Mouse (Mus musculus) heart, adult 9 months (tissue): ENCODE measurements around the gene Trim11.
"Not testable (repeated sequence)": the region's sequence is repeated elsewhere in the genome, so short reads cannot be mapped to it uniquely, and the experiment has no call there.

Experiments used
- DNase-seq, 2 experiments: peaks; one replicate each; pipeline ENCODE4 v3.0.0; 2022; ENCODE audit warnings: low spot score in 2 of 2

Gene Trim11

DNA sequence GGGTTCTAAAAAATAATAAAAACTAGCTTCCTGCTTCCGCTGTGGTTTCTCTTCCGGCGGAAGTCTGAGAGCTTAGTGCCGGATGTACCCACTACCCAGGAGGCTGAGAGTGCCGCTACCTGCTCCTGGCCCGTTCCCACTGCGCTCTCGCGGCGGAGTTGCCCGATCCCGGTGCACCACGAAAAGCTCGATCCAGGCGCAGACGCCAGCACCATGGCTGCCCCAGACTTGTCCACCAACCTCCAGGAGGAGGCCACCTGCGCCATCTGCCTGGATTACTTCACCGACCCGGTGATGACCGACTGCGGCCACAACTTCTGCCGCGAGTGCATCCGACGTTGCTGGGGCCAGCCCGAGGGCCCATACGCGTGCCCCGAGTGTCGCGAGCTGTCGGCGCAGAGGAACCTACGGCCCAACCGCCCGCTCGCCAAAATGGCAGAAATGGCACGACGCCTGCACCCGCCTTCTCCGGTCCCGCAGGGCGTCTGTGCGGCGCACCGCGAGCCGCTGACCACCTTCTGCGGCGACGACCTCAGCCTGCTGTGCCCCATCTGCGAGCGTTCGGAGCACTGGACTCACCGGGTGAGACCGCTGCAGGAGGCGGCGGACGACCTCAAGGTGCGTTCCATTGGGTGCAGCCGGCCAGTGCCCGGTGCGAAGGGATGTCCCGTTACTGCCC lies at the start of gene Trim11:
Gene Trim11 (plus strand): TSS at position 67 of the 679 bp plus-strand sequence.
- DNase-seq: peak; percentile 69

DNA sequence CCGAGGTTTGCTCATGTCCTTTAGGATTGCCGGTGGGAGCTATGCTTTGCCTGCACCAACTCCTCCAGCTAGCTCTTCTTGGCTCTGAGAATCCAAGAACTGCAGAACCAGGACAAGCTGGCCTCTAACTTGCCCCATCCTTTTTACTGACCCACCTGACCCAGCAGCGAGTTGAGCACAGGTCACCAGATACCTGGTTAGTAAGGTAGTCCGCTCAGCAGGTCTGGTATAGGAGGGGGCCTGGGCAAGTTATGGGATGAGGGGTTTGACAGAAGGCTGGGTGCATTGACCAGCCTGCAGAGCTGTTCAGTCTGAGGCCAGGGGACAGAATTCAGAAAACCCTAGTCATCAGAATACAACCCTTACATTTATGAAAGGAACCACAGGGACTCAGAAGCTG lies 48.8 kb upstream of the Trim11 start:
- DNase-seq: no peak

DNA sequence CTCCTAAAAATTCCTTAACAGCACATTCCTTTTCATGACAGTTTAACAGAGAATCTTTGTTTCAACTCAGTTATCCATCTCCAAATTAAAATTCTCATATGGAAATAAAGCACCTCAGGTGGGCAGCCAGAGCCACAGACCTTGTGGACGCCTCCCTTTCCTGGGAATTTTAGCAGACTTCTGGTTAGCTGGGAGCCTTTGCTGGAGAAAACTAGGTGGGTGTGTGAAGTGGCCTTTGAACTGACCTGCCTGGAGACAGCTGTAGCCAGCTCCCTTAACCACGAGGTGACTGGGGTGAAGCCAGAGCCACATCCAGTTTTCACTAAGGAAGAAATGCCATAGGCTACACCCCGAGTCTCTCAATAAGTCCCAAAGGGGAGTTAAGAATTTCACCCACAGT lies 48.3 kb upstream of the Trim11 start:
- DNase-seq: no peak

GRCm38 (mm10) chr11:58930254-58930653 lies 47.6 kb upstream of the Trim11 start:
- DNase-seq: no peak

- DNase-seq: no peak
Measured at GRCm38 (mm10) chr11:58931576-58931975, 46.3 kb upstream of the Trim11 start.

GRCm38 (mm10) chr11:58937909-58938308 lies 40.0 kb upstream of the Trim11 start:
- no peak for DNase-seq

- DNase-seq: peak; percentile 91 to 92
Measured at GRCm38 (mm10) chr11:58938322-58939087, 39.4 kb upstream of the Trim11 start, which contains the start of gene Rnf187. Gene Rnf187, minus strand, starts transcription at chr11:58938916.

DNA sequence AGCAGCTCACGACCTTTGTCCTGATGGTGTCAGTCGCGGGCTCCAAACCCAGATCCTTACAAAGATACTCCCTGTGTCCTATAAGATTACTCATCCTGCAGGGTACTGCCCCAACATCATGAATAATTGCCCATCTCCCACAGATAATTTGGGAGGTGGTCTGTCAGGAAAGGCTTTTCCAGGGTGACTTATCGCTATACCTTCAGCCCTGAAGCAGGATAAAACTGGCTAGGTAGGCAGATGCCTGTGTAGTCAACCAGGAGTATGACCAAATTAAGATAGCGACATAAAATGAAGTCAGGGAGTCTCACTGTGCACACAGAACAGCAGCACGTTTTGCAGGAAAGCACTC lies 38.8 kb upstream of the Trim11 start:
- no peak for DNase-seq

DNA sequence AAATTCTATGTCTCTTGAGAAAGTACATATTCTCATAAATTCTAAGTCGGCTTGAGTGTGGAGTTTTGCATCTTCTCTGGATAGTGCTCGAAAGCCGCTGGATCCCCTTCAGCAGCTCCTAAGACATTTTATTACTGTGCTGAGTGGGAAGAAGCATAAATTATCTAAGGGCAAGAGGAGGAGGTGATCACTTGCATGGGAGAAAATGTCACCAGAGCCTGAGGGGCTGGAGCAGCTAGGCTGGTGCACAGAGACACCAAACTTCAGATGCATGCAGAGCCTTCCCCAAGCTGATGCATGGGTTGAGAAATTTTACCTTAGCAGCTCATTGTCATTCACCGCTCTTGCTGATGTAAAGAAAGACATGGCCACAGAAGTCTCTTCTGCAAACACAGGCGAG lies 33.8 kb upstream of the Trim11 start:
- no peak for DNase-seq

- no peak for DNase-seq
Measured at GRCm38 (mm10) chr11:58947306-58947705, 30.6 kb upstream of the Trim11 start.

GRCm38 (mm10) chr11:58947798-58948528 lies 29.9 kb upstream of the Trim11 start:
- DNase-seq: no peak

DNA sequence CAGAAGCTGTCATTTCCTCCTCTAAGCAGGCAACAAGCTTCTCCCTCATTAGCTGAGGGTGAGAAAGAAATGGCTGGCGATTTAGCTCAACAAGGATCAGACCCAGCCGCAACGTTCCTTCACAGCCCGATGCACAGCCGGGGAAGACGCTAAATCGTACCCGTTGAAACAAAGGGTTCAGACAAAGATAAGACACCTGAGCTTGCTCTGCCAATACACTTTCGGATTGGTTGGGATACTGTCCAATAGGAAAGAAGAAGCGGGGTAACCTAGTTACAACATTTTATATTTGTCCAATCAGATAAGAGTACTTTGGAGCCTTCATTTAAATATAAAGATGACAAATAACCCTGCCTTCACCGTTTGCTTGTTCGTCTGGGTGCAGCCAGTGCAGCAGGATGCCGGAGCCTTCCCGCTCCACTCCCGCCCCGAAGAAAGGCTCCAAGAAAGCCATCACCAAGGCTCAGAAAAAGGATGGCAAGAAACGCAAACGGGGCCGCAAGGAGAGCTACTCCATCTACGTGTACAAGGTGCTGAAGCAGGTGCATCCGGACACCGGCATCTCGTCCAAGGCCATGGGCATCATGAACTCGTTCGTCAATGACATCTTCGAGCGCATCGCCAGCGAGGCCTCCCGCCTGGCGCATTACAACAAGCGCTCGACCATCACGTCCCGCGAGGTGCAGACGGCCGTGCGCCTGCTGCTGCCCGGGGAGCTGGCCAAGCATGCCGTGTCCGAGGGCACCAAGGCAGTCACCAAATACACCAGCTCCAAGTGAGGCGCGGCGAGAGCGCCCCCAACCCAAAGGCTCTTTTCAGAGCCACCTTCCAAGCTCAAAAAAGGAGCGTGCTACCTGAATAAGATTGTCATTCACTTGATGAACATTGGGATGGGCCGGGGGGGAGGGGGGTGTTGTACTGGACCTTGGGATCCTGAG lies 29.1 kb upstream of the Trim11 start, which contains the start of gene Hist3h2ba:
Gene Hist3h2ba (plus strand): TSS at position 379 of the 938 bp plus-strand sequence.
- DNase-seq: peak; percentile 69 to 86

DNA sequence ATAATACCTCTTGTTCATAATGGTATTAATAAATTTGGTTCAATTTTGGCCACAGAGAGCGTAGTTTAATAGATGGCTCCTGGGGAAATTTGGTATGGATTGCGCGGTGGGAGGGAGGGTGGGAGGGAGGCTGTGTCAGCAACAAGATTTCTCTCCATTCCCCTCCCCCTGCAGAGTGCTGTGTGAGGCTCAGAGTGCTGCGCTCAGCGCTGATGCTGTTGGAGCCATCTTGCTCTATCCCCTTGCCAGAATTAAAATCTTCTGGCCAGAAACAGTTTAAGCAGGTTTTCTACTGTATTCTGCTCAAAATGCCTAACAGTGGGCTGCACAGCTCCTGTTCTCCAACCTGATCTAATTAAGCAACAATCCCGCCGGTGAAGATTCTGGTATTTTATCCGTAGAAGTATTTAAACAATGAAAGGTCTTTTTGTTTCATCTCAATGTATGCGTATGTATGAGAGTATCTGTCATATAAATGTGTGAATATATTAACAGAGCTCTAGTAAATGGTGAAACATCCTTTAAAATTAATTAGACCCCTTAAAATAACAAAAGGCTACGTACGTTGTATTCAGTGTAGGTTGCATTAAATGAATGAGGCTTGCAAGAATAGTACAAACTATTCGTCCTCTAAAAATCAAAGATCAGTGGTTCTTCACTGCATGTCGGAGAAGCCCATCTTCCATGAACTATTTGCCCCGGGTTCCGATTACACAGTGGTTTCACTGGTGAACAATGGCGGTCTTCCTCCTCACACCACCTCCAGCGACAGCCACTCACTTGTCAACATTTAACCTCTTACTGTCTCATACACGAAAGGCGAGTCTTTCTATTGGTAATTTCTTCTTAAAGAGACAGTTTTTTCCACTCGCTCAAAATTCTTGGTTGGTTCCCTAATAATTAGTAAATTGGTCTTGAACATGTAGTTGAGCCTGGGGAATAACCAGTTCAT lies 28.1 kb upstream of the Trim11 start:
- DNase-seq: no peak

- DNase-seq: no peak
Measured at GRCm38 (mm10) chr11:58951210-58951609, 26.7 kb upstream of the Trim11 start.

- peak in 1 of 2 experiments; percentile 24 for DNase-seq
Measured at GRCm38 (mm10) chr11:58953351-58954169, 24.3 kb upstream of the Trim11 start.

DNA sequence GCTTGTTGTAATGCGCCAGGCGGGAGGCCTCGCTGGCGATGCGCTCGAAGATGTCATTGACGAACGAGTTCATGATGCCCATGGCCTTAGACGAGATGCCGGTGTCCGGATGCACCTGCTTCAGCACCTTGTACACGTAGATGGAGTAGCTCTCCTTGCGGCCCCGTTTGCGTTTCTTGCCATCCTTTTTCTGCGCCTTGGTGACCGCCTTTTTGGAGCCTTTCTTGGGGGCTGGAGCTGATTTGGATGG lies 23.8 kb upstream of the Trim11 start:
- DNase-seq: not testable (repeated sequence)

GRCm38 (mm10) chr11:58954420-58955142 lies 23.3 kb upstream of the Trim11 start, which contains the start of the genes Hist3h2a and Trim17:
Gene Hist3h2a, plus strand, starts transcription at chr11:58954685.
Gene Trim17, plus strand, starts transcription at chr11:58954685.
- DNase-seq: peak; percentile 96 to 98

DNA sequence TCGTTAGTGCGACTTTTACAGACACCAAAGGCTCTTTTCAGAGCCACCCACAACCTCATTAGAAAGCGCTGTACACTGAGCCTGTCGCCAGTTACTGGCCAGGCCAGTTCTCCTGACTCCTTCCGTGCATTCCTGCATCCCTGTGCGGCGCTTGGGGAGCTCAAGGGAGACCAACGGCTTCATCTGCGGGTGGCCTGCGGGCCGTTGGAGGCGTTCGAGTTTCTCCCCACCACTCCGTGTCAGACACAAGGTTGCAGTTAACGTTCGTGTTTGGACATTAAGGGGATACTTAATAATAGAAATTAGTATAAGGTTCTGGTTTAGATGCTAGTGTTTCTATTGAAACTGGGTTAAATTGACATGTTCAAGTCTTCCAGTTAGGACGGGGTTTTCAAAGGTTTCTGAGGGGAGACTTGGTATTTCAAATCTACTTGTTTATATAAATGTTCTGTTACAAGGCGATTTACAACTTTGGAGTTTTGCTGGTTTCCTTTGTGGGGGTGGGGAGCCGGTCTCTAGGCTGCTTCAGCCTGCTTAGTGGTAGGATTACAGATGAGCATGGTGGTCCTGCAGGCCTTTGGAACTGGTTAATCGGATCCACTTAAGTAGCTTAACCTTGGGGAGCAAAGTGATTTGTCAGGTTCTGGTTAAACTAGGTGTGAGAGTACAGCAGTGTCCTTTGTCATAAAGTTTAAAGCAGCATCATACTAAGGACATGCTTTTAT lies 22.6 kb upstream of the Trim11 start:
- DNase-seq: no peak
